Mouse (Mus musculus): ENCODE data around the gene Uqcrh. TPM values are rescaled to one million over a fixed set of nuclear protein-coding genes. Genes with fewer than 3 reads are reported as not detected.

Uqcrh gene
- total and polyA plus RNA-seq, 3 experiments, result 736 to 1,969 (median 1,648) TPM

DNA sequence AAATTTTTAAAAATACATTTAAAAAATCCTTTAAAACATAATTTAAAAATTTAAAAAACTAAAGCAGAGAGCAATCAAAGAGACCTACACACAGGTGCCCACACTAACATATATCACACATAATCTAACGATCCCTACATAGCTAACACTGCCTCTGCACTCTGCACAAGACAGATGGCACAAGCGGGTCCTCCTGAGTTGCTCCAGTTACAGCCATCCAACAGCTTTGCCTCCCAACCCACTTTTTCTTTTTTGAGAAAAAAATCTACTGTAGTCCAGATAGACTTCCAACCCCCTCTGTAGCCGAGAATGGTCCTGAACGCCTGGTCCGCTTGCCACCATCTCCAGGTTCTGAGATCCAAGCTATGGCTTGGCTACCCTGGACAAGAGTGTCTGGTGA lies 30.4 kb upstream of the Uqcrh start:
- no peak for DNase-seq
- TF ChIP-seq POLR2A (IDR thresholded peaks at IDR 0.05; ENCODE audit: insufficient read depth, low read depth, low read length) (no peak), EP300 (IDR thresholded peaks at IDR 0.05; ENCODE audit: insufficient read depth, low read depth, low read length) (no peak), CTCF (IDR thresholded peaks at IDR 0.05) (no peak)
- Histone ChIP-seq H3K4me1 (ENCODE audit: control insufficient read depth, insufficient read depth, low read length) (no peaks in the 10 kb centered on the region), H3K36me3 (ENCODE audit: control insufficient read depth, insufficient read depth, low read length) (no peaks in the 10 kb centered on the region), H3K27ac (no peak overlapping the region), H3K79me2 (replicated peaks; ENCODE audit: control insufficient read depth, insufficient read depth, low read length) (no peaks in the 10 kb centered on the region), H3K9ac (ENCODE audit: low read depth, low read length) (no peak overlapping the region), H3K4me3 (no peak overlapping the region), H3K27me3 (ENCODE audit: control insufficient read depth, insufficient read depth, low read length) (no peaks in the 10 kb centered on the region)
- intact Hi-C loops (cut with DNase I), result no loop called here
- WGBS, result 96% methylated on average over 5 of the region's 5 CpGs

DNA sequence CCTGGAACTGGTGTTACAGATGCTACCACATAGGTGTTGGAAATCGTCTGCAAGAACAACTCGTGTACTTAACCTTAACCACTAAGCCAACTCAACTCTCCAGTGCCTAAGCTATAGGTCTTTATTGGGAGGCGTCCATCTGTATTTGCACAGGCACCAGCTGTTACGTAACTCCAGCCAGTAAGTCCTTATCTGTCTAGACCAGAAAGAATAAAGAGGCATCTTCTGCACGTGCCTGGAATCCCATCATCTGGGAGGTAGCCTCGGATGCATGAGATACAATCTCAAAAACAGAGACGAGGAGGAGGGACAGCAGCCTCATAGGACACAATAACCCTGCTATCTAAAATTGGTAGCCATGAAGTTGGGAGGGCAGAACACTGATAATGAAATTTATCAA lies 26.1 kb upstream of the Uqcrh start:
- 76% methylated on average over 7 of the region's 7 CpGs for WGBS
- DNase-seq, result no peak
- TF ChIP-seq EP300 (IDR thresholded peaks at IDR 0.05; ENCODE audit: insufficient read depth, low read depth, low read length), result no peak
- TF ChIP-seq POLR2A (IDR thresholded peaks at IDR 0.05; ENCODE audit: insufficient read depth, low read depth, low read length), result no peak
- no peak for TF ChIP-seq CTCF (IDR thresholded peaks at IDR 0.05)
- Histone ChIP-seq H3K4me3 (no peak overlapping the region), H3K4me1 (ENCODE audit: control insufficient read depth, insufficient read depth, low read length) (no peaks in the 10 kb centered on the region), H3K79me2 (replicated peaks; ENCODE audit: control insufficient read depth, insufficient read depth, low read length) (no peaks in the 10 kb centered on the region), H3K27me3 (ENCODE audit: control insufficient read depth, insufficient read depth, low read length) (no peaks in the 10 kb centered on the region), H3K36me3 (ENCODE audit: control insufficient read depth, insufficient read depth, low read length) (no peaks in the 10 kb centered on the region; the same call in 1 of the 2 replicates), H3K9ac (ENCODE audit: low read depth, low read length) (no peak overlapping the region), H3K27ac (no peak overlapping the region)
- intact Hi-C loops (cut with DNase I), result no loop called here

DNA sequence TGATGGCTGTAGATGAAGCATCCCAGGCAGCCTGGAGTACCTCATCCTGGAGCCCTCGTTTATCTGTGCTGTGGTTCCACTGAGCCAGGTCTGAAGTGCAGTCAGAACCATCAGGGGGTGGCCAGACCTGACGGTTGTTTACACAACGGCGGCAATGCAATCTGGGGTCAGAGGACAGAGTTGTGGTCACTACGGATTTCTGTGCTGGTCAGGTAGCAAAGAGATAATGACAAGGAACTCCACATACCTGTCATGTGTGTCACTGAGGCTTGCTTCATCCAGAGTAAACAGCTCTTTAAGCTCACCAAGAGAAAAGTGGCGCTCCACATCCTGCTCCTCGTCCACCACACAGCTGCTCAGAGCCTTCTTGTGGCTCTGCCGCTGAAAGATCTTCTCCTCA lies 22.3 kb upstream of the Uqcrh start:
- intact Hi-C loops (cut with DNase I), result no loop called here
- H3K36me3 ChIP-seq (ENCODE audit: control insufficient read depth, insufficient read depth, low read length), result peaks cover 2% of the 10 kb centered on the region
- no peaks in the 10 kb centered on the region for H3K27me3 ChIP-seq (ENCODE audit: control insufficient read depth, insufficient read depth, low read length)
- no peaks in the 10 kb centered on the region for H3K4me1 ChIP-seq (ENCODE audit: control insufficient read depth, insufficient read depth, low read length)
- H3K9ac ChIP-seq (ENCODE audit: low read depth, low read length), result no peak overlapping the region
- H3K27ac ChIP-seq, result no peak overlapping the region
- DNase-seq, result no peak
- H3K4me3 ChIP-seq, result no peak overlapping the region
- WGBS, result 79% methylated on average over 8 of the region's 8 CpGs
- TF ChIP-seq CTCF (IDR thresholded peaks at IDR 0.05) (no peak), EP300 (IDR thresholded peaks at IDR 0.05; ENCODE audit: insufficient read depth, low read depth, low read length) (no peak), POLR2A (IDR thresholded peaks at IDR 0.05; ENCODE audit: insufficient read depth, low read depth, low read length) (no peak)
- H3K79me2 ChIP-seq (replicated peaks; ENCODE audit: control insufficient read depth, insufficient read depth, low read length), result no peaks in the 10 kb centered on the region

DNA sequence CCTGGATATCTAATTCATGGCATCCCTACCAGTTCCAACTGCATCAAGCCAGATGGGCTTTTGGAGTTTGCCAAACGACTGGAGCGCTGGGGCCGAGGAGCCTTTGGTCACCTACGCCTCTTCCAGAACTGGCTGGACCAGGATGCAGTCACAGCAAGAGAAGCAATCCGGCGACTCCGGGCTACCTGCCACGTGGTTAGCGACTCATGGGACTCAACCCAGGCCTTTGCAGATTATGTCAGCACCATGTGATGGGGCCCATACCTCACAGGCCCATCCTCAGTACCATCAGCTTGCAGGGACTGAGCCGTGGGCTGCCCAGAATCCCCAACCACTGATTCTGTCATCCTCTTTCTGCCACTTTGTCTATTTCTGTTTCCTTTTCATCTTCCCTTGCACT lies 21.4 kb upstream of the Uqcrh start:
- Histone ChIP-seq H3K79me2 (replicated peaks; ENCODE audit: control insufficient read depth, insufficient read depth, low read length) (no peaks in the 10 kb centered on the region), H3K27ac (no peak overlapping the region), H3K27me3 (ENCODE audit: control insufficient read depth, insufficient read depth, low read length) (no peaks in the 10 kb centered on the region), H3K4me3 (no peak overlapping the region), H3K9ac (ENCODE audit: low read depth, low read length) (no peak overlapping the region), H3K4me1 (ENCODE audit: control insufficient read depth, insufficient read depth, low read length) (no peaks in the 10 kb centered on the region), H3K36me3 (ENCODE audit: control insufficient read depth, insufficient read depth, low read length) (peaks cover 4% of the 10 kb centered on the region)
- no peak for TF ChIP-seq CTCF (IDR thresholded peaks at IDR 0.05)
- intact Hi-C loops (cut with DNase I), result no loop called here
- 86% methylated on average over 10 of the region's 10 CpGs for WGBS
- DNase-seq, result no peak

DNA sequence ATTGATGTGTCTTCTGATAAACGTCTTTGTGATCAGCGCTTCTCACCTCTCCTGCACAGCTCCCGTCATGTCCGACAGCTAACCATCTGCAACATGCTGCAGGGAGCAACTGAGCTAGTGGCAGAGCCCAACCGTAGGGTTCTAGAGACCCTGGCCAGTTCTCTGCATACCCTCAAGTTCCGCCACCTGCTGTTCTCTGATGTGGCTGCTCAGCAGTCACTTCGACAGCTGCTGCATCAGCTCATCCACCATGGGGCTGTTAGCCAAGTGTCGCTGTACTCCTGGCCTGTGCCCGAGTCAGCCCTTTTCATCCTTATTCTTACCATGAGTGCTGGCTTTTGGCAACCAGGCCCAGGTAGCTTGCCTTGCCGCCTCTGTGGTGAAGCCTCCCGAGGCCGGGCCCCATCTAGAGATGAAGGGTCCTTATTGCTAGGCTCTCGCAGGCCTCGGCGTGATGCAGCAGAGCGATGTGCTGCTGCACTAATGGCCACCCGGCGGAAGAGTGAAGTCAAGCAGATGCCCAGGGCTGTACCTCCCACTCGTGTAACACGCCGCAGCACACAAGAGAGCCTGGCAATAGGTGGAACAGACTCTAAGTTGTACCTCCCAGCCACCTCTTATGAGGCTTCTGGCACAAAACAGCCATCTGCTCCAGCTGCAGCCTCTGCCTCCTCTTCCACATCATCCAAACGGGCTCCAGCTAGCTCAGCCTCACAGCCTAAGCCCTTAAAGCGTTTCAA lies 13.8 kb upstream of the Uqcrh start:
- no peaks in the 10 kb centered on the region for H3K27me3 ChIP-seq (ENCODE audit: control insufficient read depth, insufficient read depth, low read length)
- H3K36me3 ChIP-seq (ENCODE audit: control insufficient read depth, insufficient read depth, low read length), result peaks cover 8% of the 10 kb centered on the region
- no peak overlapping the region for H3K4me3 ChIP-seq
- no peak for DNase-seq
- no peaks in the 10 kb centered on the region; the same call in 1 of the 2 replicates for H3K79me2 ChIP-seq (replicated peaks; ENCODE audit: control insufficient read depth, insufficient read depth, low read length)
- 89% methylated on average over 23 of the region's 23 CpGs for WGBS
- no peaks in the 10 kb centered on the region for H3K4me1 ChIP-seq (ENCODE audit: control insufficient read depth, insufficient read depth, low read length)
- TF ChIP-seq CTCF (IDR thresholded peaks at IDR 0.05) (no peak), POLR2A (IDR thresholded peaks at IDR 0.05; ENCODE audit: insufficient read depth, low read depth, low read length) (no peak), EP300 (IDR thresholded peaks at IDR 0.05; ENCODE audit: insufficient read depth, low read depth, low read length) (no peak)
- no peak overlapping the region for H3K27ac ChIP-seq
- intact Hi-C loops (cut with DNase I), result no loop called here
- no peak overlapping the region for H3K9ac ChIP-seq (ENCODE audit: low read depth, low read length)

DNA sequence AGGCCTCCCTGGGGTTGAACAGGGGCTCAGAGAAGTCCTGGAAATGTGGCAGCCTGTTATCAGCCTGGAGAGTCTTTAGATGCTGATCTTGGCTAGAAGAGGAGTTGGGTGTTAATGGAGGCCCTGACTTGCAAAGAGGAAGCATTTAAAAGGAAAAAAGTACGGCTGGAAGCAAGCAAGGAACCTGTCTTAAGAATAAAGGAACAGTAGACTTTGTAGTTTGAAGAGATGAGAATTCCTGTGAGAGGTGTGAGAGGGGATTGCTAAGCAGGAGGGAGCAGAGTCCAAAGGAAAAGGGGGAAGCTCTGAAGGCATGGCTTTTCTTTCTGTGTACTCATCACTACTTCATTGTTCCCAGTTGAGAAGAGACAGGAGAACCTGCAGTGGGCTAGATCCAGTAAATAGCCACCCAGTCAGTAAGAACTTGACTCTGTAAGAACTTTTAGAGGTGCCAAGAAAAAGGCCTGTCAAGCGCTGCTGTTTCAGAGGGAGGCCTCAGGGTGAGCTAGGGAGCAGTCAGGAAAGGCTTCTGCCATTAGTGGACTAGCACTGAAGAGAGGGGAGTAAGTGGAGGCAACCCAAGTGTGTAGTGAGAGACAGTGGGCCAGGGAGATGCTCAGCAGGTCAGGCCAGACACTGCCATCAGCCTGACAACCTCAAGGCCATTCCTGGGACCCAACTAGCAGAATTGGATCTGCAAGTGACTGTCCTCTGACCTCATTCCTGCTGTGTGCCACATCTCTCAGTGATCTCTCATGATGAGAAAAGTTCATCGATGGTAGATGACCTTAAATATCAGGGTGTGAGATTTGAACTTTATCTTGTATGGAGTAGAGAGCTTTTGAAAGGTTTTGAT lies 2.6 kb upstream of the Uqcrh start:
- DNase-seq, result peak in 1 of 2 experiments; percentile 11
- Histone ChIP-seq H3K79me2 (replicated peaks; ENCODE audit: control insufficient read depth, insufficient read depth, low read length) (peaks cover 2% of the 10 kb centered on the region; the same call in 1 of the 2 replicates), H3K4me3 (peak overlapping the region; percentile 97), H3K4me1 (ENCODE audit: control insufficient read depth, insufficient read depth, low read length) (peaks cover 12% of the 10 kb centered on the region), H3K9ac (ENCODE audit: low read depth, low read length) (peak overlapping the region; percentile 91), H3K36me3 (ENCODE audit: control insufficient read depth, insufficient read depth, low read length) (peaks cover 7% of the 10 kb centered on the region), H3K27ac (peak overlapping the region; percentile 96), H3K27me3 (ENCODE audit: control insufficient read depth, insufficient read depth, low read length) (no peaks in the 10 kb centered on the region)
- TF ChIP-seq CTCF (IDR thresholded peaks at IDR 0.05) (no peak), POLR2A (IDR thresholded peaks at IDR 0.05; ENCODE audit: insufficient read depth, low read depth, low read length) (no peak), EP300 (IDR thresholded peaks at IDR 0.05; ENCODE audit: insufficient read depth, low read depth, low read length) (no peak)
- intact Hi-C loops (cut with DNase I), result loop anchor here (1.0 to 5.0 kb wide), 2 partner anchors 24 to 70 kb away; partner anchors contain the start of gene Nsun4
- WGBS, result 27% methylated on average over 3 of the region's 3 CpGs
